Mouse (Mus musculus) hindbrain, embryonic 13.5 days (tissue): ENCODE data around the gene Hmx2. TPM values are rescaled to one million over a fixed set of nuclear protein-coding genes. Genes with fewer than 3 reads are reported as not detected.

Source experiments
- ATAC-seq: fragments of 200-750 bp; cut with Nextera tagmentation; 2 replicates; pipeline ENCODE4 v1.8.0; 2017; ENCODE audit warnings: moderate TSS enrichment; ENCODE audit not compliant: low FRiP score
- H3K27ac ChIP-seq: fragments of 300-500 bp; sonication (generic); 2 replicates; pipeline ENCODE4 v1.5.1; 2015; ENCODE audit warnings: inconsistent platforms, mild to moderate bottlenecking, moderate library complexity
- H3K27me3 ChIP-seq: fragments of 300-500 bp; sonication (generic); 2 replicates; pipeline ENCODE4 v1.6.1; 2015; ENCODE audit warnings: mild to moderate bottlenecking, inconsistent platforms
- H3K36me3 ChIP-seq: fragments of 300-500 bp; sonication (generic); 2 replicates; pipeline ENCODE4 v1.6.1; 2015; ENCODE audit warnings: mild to moderate bottlenecking, inconsistent platforms
- H3K4me1 ChIP-seq: fragments of 300-500 bp; sonication (generic); replicated peaks from 2 replicates; pipeline ENCODE4 v1.6.1; 2015; ENCODE audit warnings: inconsistent platforms
- H3K4me2 ChIP-seq: fragments of 300-500 bp; sonication (generic); 2 replicates; pipeline ENCODE4 v1.6.1; 2015; ENCODE audit warnings: inconsistent platforms, mild to moderate bottlenecking, moderate library complexity
- H3K4me3 ChIP-seq: fragments of 300-500 bp; sonication (generic); 2 replicates; pipeline ENCODE4 v1.5.1; 2015; ENCODE audit warnings: mild to moderate bottlenecking, inconsistent platforms
- H3K9ac ChIP-seq: fragments of 300-500 bp; sonication (generic); 2 replicates; pipeline ENCODE4 v1.6.1; 2015; ENCODE audit warnings: mild to moderate bottlenecking, inconsistent platforms
- H3K9me3 ChIP-seq: fragments of 300-500 bp; sonication (generic); 2 replicates; pipeline ENCODE4 v1.6.1; 2016; ENCODE audit warnings: inconsistent platforms
- WGBS: fragments of 180-500 bp; shearing (Covaris S2); methylation state at CpG from one replicate; pipeline ENCODE4 v1.1.7; 2015; 5-methylcytosine and 5-hydroxymethylcytosine counted together
- polyA plus RNA-seq: library from polyadenylated mRNA; unstranded; fragments of >200 nt; fragmentation: Nextera tagmentation; extraction: Ambion mirVana; gene quantifications from 2 replicates; pipeline ENCODE4 v1.2.1, GENCODE M21; 2015

Hmx2 gene
- polyA plus RNA-seq: 2.4 and 3.3 TPM in 2 replicates

DNA sequence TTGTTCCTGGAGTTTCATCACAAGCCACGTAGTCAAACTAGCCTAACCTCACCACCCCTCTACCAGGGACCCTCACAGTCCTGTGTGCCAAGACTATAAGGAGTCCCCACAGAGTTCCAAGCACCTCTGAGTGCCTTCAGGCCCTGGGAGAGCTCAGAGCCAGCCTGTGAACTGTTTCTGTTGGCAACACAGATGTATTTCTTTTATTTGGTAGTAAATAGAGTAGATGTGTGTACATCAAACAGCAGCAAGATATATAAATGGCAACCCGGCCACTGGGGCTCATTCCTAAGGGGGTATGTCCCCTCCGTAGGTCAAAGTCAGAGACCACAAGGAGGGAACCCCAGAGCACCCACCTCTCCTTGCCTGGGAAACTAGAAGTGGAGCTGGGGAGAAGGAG, at the start of gene Hmx2:
Gene Hmx2 (plus strand): TSS at position 301 of the 400 bp plus-strand sequence.
- Histone ChIP-seq H3K27ac (no peak within 1 kb of the TSS), H3K27me3 (peaks cover 99% of the 10 kb centered on the region), H3K4me3 (no peak within 1 kb of the TSS), H3K4me2 (no peak within 1 kb of the TSS), H3K4me1 (peaks cover 17% of the 10 kb centered on the region), H3K9me3 (no peaks in the 10 kb centered on the region), H3K9ac (no peak within 1 kb of the TSS), H3K36me3 (no peaks in the 10 kb centered on the region)
- WGBS: 1% methylated on average over 3 of the region's 3 CpGs
- no peak for ATAC-seq

DNA sequence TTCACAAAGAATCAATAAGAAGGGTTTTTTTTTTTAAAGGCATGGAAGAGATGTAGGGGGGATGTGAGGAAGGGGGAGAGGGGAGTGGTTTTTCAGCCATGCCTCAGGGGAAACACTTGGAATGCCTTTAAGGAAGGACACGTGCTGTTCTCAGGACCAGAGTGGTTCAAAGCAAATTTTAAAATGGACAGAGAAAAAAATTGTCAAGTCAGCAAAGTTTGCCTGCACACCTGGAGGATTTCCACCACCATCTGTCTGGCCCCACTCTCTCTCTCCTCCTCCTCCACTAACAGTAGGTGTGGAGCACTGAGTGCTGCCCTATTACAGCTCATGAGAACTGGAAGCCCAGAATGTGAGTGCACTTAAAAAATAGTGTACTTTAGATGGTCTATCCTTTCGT, 44.8 kb upstream of the Hmx2 start:
- WGBS: 76% methylated on average over 2 of the region's 2 CpGs
- H3K27me3 ChIP-seq: 0 out of 2 replicates have a peak, but pooled peaks cover 5% of the 10 kb centered on the region
- no peak for ATAC-seq

DNA sequence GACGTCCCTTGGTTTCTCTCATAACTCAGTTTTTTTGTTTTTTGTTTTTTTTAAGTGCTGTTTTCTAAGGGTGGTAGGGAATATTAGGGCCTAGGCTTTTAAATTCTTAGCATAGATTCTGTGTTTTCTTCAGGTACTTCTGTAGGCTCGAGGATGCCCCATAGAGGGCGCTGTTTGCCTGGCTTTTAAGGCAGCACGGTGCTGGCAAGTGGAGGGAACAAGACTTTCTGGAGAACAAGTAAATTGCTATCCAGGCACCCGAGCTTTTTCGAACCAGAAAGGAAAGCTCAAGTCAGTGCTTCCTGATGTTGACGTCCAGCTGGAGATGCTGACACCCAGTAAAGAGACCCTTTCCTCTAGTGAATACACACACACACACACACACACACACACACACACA, 8.6 kb upstream of the Hmx2 start:
- Histone ChIP-seq H3K27ac (no peak overlapping the region), H3K9ac (no peak overlapping the region), H3K4me3 (no peak overlapping the region), H3K9me3 (no peaks in the 10 kb centered on the region), H3K4me1 (peaks cover 30% of the 10 kb centered on the region), H3K4me2 (0 out of 2 replicates have a peak overlapping the region, but pooled peaks have one; percentile 1), H3K36me3 (no peaks in the 10 kb centered on the region), H3K27me3 (peaks cover 89% of the 10 kb centered on the region)
- no peak for ATAC-seq
- WGBS: 0% methylated on average over 7 of the region's 7 CpGs

More for the DNA sequence above, 44.8 kb upstream of the Hmx2 start:
- Histone ChIP-seq H3K36me3 (no peaks in the 10 kb centered on the region), H3K27ac (no peak overlapping the region), H3K4me3 (no peak overlapping the region), H3K9ac (no peak overlapping the region), H3K4me2 (no peak overlapping the region), H3K9me3 (no peaks in the 10 kb centered on the region), H3K4me1 (no peaks in the 10 kb centered on the region)

DNA sequence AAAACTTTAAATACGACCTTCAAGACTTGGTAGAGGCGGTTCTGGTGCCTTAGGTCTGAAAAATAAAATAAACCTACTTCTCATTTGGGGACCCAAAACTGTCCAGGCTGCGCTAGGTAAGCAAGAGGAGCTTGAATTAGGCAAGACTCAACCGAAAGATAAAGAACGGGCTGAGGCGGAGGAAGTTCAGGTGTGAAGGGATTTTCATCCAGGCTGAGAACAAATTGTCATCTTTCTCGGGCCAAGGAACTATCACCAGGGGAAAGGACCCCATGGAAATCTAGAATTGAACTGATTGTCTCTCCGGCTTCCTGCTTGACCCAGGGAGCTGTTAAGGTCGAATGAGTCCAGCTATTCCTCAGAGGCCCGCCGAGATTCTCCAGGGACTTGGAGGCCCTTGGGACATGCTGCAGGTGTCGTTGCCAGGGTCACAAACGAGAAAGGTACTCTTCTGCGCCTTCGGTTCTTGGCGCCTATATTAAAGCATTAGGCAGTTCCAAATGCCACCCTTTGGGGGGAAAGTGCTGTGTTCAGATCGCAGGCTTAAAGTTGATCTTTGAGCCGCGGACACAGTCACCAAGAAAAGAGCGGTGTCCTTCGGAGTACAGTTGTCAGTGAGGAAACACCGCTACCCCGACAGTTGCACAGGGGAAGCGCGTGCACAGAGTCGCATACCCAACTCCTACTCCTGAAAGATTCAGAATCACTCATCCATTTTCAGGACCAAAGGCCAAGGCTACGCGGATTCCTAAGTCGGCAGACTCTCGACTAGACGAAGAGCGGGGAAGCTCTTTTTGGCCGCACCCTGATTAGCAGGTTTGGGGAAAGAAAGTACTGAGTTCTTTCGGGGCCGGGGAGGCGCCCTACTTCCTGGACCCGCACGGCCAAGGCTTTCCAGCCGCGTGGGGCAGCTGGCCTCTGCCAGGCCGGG, 7.1 kb upstream of the Hmx2 start:
- Histone ChIP-seq H3K27ac (0 out of 2 replicates have a peak overlapping the region, but pooled peaks have one; percentile 30), H3K36me3 (no peaks in the 10 kb centered on the region), H3K4me3 (peak overlapping the region; percentile 33), H3K27me3 (peaks cover 98% of the 10 kb centered on the region), H3K9ac (peak overlapping the region; percentile 63; the same call in 1 of the 2 replicates), H3K9me3 (no peaks in the 10 kb centered on the region), H3K4me2 (peak overlapping the region; percentile 50), H3K4me1 (peaks cover 30% of the 10 kb centered on the region)
- no peak for ATAC-seq
- 2% methylated on average over 41 of the region's 41 CpGs for WGBS

DNA sequence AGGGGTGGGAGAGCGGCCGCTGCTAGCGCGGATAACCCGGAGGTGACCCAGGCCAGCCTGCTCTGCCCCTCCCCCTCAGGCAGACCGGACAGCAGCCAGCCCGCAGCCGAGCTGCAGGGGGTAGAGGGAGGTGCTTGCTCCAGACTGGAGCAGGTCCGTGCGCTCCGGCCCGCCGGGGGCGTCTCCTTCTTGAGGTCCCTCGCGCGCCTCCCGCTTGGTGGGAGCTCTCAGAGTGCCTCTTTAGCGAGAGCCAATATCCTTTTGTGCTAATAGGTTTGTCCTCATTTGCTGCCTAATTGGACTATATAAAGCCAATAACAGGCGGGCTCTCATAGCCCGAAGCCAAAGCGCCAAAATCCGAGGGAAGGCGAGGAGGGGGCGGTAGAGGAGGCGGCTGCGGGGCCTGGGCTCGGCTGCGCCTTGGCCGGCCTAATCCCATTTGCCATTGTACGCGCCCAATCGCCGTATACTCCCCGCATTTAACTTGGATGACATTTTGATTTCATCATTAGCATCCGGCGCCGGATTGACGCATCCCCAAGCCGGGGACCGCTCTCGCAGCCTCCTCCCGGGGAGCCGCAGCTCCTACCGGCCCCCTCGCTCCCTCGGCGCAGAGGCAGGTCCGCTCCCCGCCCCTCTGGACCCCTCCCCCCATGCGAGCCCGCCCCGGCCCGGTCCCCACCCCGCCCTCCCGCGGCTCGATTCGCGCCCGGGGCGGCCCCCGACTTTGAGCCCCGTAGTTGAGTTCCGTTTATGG, 6.3 kb upstream of the Hmx2 start, which contains the start of gene Hmx3:
Gene Hmx3 (plus strand): TSS at position 753 of the 757 bp plus-strand sequence.
- no peaks in the 10 kb centered on the region for H3K36me3 ChIP-seq
- H3K4me3 ChIP-seq: peak within 1 kb of the TSS; percentile 33
- H3K9me3 ChIP-seq: no peaks in the 10 kb centered on the region
- peaks cover 30% of the 10 kb centered on the region for H3K4me1 ChIP-seq
- ATAC-seq: 0 out of 2 replicates have a peak, but pooled peaks have one; percentile 54
- peak within 1 kb of the TSS; percentile 50 for H3K4me2 ChIP-seq
- peak within 1 kb of the TSS; percentile 63 for H3K9ac ChIP-seq
- H3K27ac ChIP-seq: peak within 1 kb of the TSS; percentile 62
- peaks cover 98% of the 10 kb centered on the region for H3K27me3 ChIP-seq
- under 1% methylated on average over 54 of the region's 65 CpGs for WGBS

DNA sequence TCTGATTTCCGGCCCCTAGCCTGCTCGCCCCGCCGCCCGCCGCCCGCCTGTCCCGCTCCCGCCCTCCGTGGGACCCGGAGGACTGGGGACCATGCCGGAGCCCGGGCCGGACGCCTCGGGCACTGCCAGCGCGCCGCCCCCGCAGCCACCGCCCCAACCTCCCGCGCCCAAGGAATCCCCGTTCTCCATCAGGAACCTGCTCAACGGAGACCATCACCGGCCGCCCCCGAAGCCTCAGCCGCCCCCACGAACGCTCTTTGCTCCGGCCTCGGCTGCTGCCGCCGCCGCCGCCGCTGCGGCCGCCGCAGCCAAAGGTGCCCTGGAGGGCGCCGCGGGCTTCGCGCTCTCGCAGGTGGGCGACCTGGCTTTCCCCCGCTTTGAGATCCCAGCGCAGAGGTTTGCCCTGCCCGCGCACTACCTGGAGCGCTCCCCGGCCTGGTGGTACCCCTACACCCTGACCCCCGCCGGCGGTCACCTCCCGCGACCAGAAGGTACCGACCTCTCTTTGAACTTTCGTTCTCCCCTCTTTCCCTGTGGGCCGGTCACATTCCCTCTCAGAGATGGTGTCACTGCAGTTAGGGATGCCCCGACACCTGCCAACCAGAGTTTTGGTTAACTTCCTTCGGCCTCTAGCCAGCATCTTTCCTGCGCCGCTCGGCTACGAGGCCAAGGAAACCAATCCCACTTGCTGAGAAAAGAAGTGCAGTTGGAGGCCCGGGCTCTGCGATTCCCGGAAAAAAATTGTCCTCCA, 5.5 kb upstream of the Hmx2 start:
- H3K9me3 ChIP-seq: no peaks in the 10 kb centered on the region
- H3K4me1 ChIP-seq: peaks cover 30% of the 10 kb centered on the region
- under 1% methylated on average over 68 of the region's 71 CpGs for WGBS
- H3K27me3 ChIP-seq: peaks cover 98% of the 10 kb centered on the region
- H3K36me3 ChIP-seq: no peaks in the 10 kb centered on the region
- H3K27ac ChIP-seq: peak overlapping the region; percentile 62
- peak overlapping the region; percentile 63 for H3K9ac ChIP-seq
- ATAC-seq: no peak
- peak overlapping the region; percentile 50 for H3K4me2 ChIP-seq
- H3K4me3 ChIP-seq: peak overlapping the region; percentile 33

DNA sequence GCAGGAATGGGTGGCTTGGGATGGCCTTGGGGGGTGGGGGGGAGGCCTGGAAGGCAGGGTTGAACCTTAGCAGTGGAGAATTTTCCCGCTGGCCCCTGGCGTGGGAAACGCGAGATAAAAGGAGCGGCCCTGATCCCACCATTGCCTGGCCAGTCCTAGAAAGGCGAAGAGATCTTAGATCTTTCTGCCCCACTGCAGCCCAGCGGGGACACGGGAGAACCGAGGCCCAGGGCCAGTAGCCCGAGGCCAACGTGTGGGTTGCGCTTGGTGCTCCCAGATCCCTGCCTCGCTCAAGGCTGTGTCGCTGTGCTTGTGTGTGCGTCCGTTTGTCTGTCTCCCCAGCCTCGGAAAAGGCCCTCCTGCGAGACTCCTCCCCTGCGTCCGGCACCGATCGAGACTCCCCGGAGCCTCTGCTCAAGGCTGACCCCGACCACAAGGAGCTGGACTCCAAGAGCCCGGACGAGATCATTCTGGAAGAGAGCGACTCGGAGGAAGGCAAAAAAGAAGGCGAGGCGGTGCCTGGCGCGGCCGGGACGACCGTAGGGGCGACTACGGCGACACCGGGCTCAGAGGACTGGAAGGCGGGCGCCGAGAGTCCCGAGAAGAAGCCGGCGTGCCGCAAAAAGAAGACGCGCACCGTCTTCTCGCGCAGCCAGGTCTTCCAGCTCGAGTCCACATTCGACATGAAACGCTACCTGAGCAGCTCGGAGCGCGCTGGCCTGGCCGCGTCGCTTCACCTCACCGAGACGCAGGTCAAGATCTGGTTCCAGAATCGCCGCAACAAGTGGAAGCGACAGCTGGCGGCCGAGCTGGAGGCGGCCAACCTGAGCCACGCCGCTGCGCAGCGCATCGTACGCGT, 4.7 kb upstream of the Hmx2 start:
- Histone ChIP-seq H3K27me3 (peaks cover 98% of the 10 kb centered on the region), H3K4me2 (peak overlapping the region; percentile 50), H3K9me3 (no peaks in the 10 kb centered on the region), H3K9ac (peak overlapping the region; percentile 63; the same call in 1 of the 2 replicates), H3K36me3 (no peaks in the 10 kb centered on the region), H3K4me3 (peak overlapping the region; percentile 33), H3K4me1 (peaks cover 30% of the 10 kb centered on the region), H3K27ac (peak overlapping the region; percentile 55)
- no peak for ATAC-seq
- under 1% methylated on average over 75 of the region's 75 CpGs for WGBS

DNA sequence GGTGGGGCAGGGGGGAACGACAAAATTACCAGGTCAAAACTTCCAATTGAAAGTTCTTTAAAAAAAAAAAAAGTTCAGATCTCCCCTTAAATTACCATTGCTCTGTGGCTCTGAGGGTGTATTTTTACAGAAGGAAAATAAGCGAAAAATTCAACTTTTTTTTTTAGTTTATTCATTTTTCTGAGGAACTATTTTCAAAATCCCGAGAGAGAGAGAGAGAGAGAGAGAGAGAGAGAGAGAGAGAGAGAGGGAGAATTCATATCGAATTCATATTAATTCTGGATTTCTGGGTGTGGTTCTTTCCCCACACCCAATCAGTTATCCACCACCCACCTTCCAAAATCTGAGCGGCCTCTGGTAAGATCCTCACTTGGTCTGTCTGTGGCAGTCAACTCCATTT, 3.7 kb upstream of the Hmx2 start:
- H3K4me2 ChIP-seq: no peak overlapping the region
- no peak for ATAC-seq
- WGBS: 0% methylated on average over 5 of the region's 5 CpGs
- no peak overlapping the region for H3K27ac ChIP-seq
- H3K9me3 ChIP-seq: no peaks in the 10 kb centered on the region
- peaks cover 98% of the 10 kb centered on the region for H3K27me3 ChIP-seq
- peaks cover 30% of the 10 kb centered on the region for H3K4me1 ChIP-seq
- 0 out of 2 replicates have a peak overlapping the region, but pooled peaks have one; percentile 33 for H3K4me3 ChIP-seq
- no peaks in the 10 kb centered on the region for H3K36me3 ChIP-seq
- H3K9ac ChIP-seq: no peak overlapping the region

DNA sequence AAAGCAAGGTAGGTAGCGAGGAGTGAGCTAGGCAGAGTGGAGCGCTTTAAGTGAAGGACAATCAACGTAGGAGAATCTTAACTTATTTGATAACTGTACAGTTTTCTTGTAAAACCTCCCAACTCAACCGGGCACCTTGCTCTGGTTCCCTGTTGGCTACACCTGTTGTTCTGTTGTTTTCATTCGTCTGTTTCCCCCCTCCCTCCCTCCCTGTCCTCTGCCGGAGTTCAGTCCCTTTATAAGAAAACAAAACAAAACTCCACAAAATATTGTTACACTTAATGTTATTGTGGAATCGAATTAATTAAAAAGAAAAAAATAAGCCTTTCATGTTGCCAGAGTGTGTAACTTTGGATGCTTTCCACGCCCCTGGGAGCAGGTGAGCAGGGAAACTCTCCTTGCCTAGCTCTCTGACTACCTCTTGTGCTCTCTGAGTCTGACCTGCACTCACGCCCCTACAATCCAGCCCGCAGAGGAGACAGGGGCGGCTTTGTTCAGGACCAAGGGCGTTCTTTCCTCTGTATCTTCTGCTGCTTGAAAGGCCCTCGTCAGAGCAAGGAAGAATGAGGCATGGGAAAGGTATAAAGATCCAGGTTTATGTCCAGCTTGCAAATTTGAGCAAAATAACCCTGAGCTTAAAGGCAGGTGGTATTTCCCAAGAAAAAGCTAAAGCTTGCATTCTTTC, 2.7 kb upstream of the Hmx2 start:
- Histone ChIP-seq H3K4me2 (peak overlapping the region; percentile 25; the same call in 1 of the 2 replicates), H3K4me1 (peaks cover 30% of the 10 kb centered on the region), H3K36me3 (no peaks in the 10 kb centered on the region), H3K9me3 (no peaks in the 10 kb centered on the region), H3K27ac (no peak overlapping the region), H3K9ac (no peak overlapping the region), H3K27me3 (peaks cover 99% of the 10 kb centered on the region), H3K4me3 (no peak overlapping the region; the same call in 1 of the 2 replicates)
- 1% methylated on average over 13 of the region's 13 CpGs for WGBS
- no peak for ATAC-seq

DNA sequence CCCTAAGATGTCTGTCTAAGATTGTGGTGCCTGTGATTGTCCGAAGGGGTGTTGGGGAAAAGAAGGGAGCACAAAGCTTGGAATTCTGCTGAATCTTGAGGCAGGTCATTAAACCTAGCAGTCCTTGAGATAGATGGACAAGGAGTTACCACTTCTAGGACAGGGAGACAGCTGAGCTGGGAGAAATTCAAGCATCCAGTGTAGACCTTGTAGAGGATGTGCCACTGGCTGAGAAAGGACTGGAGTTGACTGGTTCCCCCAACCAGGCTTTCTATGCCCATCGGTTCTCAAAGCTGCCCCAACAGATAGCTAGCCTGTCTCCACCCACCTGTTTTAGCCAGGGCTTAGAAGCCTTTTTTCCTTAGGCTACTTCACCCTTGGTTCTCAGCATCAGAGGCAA, 2.1 kb upstream of the Hmx2 start:
- Histone ChIP-seq H3K4me3 (peak overlapping the region; percentile 14; the same call in 1 of the 2 replicates), H3K27me3 (peaks cover 99% of the 10 kb centered on the region), H3K36me3 (no peaks in the 10 kb centered on the region), H3K9me3 (no peaks in the 10 kb centered on the region), H3K9ac (no peak overlapping the region), H3K27ac (no peak overlapping the region), H3K4me1 (peaks cover 30% of the 10 kb centered on the region), H3K4me2 (peak overlapping the region; percentile 25; the same call in 1 of the 2 replicates)
- no peak for ATAC-seq
- WGBS: 0% methylated on average over 2 of the region's 2 CpGs
